Mouse (Mus musculus) effector memory CD4-positive, alpha-beta T cell, adult 7 months (primary cell): Measurements from ENCODE around the gene B830017H08Rik. TPM values are rescaled to one million over a fixed set of nuclear protein-coding genes. Genes with fewer than 3 reads are reported as not detected.

Experiments used
- polyA plus RNA-seq: library from polyadenylated mRNA; unstranded; fragments of 100-300 nt; shearing (Covaris generic); gene quantifications from one replicate; pipeline ENCODE4 v1.2.1, GENCODE M21; 2017

Gene B830017H08Rik
- polyA plus RNA-seq, result not detected

DNA sequence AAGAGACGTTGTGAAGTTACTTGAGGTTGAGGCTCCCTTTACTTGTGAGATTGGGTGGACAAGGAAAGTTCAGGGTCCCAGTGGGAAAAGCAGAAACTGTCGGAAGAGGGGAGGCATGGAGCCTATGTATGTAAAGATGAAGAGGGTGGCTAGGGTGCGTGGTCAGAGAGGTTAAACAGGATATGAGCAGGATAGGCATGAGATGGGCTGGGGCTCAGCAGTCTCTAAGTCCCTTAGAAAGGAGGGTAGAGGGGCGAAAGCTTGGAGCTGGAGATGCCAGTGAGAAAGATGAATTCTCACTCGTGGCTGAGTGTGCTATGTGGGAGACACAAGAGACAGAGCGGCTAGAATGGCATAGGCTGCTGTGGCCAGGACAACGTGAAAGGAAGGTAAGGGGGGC lies at the start of gene B830017H08Rik:
TSS of gene B830017H08Rik (plus strand) at position 301 of the 400 bp plus-strand sequence.

DNA sequence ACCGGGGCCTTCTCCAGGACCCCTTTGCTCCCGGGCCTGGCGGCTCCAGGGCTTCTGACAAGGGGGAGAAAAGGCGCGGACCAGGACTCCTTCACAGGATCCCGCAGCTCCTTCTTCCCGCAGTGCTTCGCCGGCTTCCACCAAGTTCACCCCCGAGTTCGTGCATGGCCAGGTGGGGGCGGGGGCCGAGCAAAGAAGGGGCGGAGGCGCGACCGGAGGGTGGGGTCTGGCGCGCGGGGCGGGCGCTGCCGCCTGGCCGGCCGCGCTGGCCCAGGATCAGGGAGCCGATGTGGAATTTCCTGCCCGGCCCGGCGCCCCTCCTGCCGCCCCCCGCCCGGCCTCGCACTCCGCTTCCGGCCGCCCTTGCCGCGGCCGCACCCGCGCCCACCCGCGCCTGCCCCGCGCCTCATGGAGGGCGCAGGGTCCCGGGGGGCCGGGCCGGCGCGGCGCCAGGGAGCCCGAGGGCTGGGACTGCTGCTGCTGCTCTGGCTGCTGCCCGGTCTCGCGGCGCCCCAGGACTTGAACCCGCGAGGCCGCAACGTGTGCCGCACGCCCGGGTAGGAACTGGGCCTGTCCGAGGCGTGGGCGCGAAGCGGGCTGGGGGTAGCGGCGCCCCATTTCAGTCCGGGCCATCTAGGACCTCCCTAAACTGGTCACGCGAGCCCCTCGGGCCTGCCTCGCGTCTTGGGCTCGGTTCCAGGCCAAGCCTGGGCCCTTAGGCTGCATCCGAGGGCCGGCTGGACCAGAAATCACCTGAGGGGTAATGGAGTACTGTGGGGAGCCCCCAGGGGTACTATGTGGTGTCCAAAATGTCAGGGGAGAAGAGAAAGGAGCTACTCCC lies 35.7 kb upstream of the B830017H08Rik start, which contains the start of gene Scarf2:
TSS of gene Scarf2 (plus strand) at position 312 of the 841 bp plus-strand sequence.

DNA sequence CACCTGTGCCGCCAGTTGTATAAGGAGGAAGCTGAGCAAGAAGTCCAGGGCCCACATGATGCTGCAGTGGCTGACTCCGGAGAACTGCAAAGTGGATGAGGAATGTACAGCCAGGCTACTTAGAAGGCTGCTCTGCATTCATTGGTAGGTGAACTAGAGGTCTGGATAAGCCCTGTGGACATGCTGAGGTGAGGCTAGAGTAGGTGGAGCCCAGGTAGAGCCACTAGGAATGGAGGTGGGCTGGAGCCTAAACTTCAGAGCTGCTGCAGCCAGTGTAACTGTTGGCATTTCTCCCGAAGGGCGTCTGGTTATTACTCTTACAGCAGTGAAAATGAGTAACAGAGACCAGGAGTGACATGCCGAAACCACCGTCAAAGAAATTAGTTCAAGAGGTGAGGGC lies 5.1 kb downstream of the B830017H08Rik start, which contains the start of gene Car15:
TSS of gene Car15 (minus strand) at position 314 of the 400 bp plus-strand sequence.

Other genes with a start within 250 kb of the B830017H08Rik start
- gene Slc7a4, start 249.9 kb upstream of the B830017H08Rik start, polyA plus RNA-seq, result 0.40 TPM
- gene Smpd4, start 213.8 kb upstream of the B830017H08Rik start, polyA plus RNA-seq, result 20.1 TPM
- gene Ccdc74a, start 186.7 kb upstream of the B830017H08Rik start, polyA plus RNA-seq, result not detected
- gene Med15, start 100.2 kb upstream of the B830017H08Rik start, polyA plus RNA-seq, result 134 TPM
- 9.9 TPM for gene Klhl22, start 73.5 kb upstream of the B830017H08Rik start, polyA plus RNA-seq
- gene Scarf2, start 35.8 kb upstream of the B830017H08Rik start, polyA plus RNA-seq, result not detected
- gene Car15, start 5.2 kb downstream of the B830017H08Rik start, polyA plus RNA-seq, result 1.9 TPM
- gene Gm20518, start 58.5 kb downstream of the B830017H08Rik start, polyA plus RNA-seq, result 0.60 TPM
- gene Tssk1, start 61.1 kb downstream of the B830017H08Rik start, polyA plus RNA-seq, result not detected
- gene Dgcr2, start 65.4 kb downstream of the B830017H08Rik start, polyA plus RNA-seq, result 56.2 TPM
- gene Tssk2, start 65.5 kb downstream of the B830017H08Rik start, polyA plus RNA-seq, result not detected
- gene Ess2, start 78.2 kb downstream of the B830017H08Rik start, polyA plus RNA-seq, result 61.9 TPM
- not detected for gene Gsc2, start 81.9 kb downstream of the B830017H08Rik start, polyA plus RNA-seq
- 39.5 TPM for gene Slc25a1, start 95.1 kb downstream of the B830017H08Rik start, polyA plus RNA-seq
- not detected for gene Vpreb2, start 147.3 kb downstream of the B830017H08Rik start, polyA plus RNA-seq
- gene Dgcr6, start 219.7 kb downstream of the B830017H08Rik start, polyA plus RNA-seq, result 5.4 TPM